Mouse (Mus musculus) olfactory bulb, adult 2 months (tissue): Measurements from ENCODE around the gene Med11. TPM values are rescaled to one million over a fixed set of nuclear protein-coding genes. Genes with fewer than 3 reads are reported as not detected.
"Not testable (repeated sequence)": the region's sequence is repeated elsewhere in the genome, so short reads cannot be mapped to it uniquely, and the experiment has no call there.

ENCODE experiments used
- H3K27ac ChIP-seq: fragments of 200-500 bp; 2 replicates; pipeline ENCODE4 v1.5.1; 2012; ENCODE audit warnings: low read depth, low read length; ENCODE audit not compliant: insufficient read depth
- H3K4me1 ChIP-seq: fragments of 200-500 bp; 2 replicates; pipeline ENCODE4 v1.6.1; 2012; ENCODE audit warnings: low read length; ENCODE audit not compliant: control insufficient read depth, insufficient read depth
- H3K4me3 ChIP-seq: fragments of 200-500 bp; 2 replicates; pipeline ENCODE4 v1.5.1; 2012; ENCODE audit warnings: mild to moderate bottlenecking, low read depth, low read length, moderate library complexity; ENCODE audit not compliant: insufficient read depth
- CTCF ChIP-seq: fragments of 200-500 bp; IDR thresholded peaks from 2 replicates; pipeline ENCODE4 v1.5.1; 2012; ENCODE audit warnings: low read depth, mild to moderate bottlenecking, low read length, moderate library complexity; ENCODE audit not compliant: insufficient read depth
- POLR2A ChIP-seq: fragments of 200-500 bp; IDR thresholded peaks from 2 replicates; pipeline ENCODE4 v1.6.1; 2012; ENCODE audit warnings: mild to moderate bottlenecking, low read depth, low read length, moderate library complexity; ENCODE audit not compliant: insufficient read depth
- WGBS: fragments of 180-500 bp; shearing (Covaris S2); methylation state at CpG from one replicate; pipeline ENCODE4 v1.1.7; 2018; 5-methylcytosine and 5-hydroxymethylcytosine counted together
- polyA plus RNA-seq: library from polyadenylated mRNA; stranded (reverse); fragments of >200 nt; gene quantifications from 2 replicates; pipeline ENCODE4 v1.2.4, GENCODE M21; 2012; ENCODE audit warnings: low replicate concordance; ENCODE audit not compliant: missing spikeins, insufficient read depth, insufficient read length

Gene Med11
- polyA plus RNA-seq, 1 experiment, result not detected

DNA sequence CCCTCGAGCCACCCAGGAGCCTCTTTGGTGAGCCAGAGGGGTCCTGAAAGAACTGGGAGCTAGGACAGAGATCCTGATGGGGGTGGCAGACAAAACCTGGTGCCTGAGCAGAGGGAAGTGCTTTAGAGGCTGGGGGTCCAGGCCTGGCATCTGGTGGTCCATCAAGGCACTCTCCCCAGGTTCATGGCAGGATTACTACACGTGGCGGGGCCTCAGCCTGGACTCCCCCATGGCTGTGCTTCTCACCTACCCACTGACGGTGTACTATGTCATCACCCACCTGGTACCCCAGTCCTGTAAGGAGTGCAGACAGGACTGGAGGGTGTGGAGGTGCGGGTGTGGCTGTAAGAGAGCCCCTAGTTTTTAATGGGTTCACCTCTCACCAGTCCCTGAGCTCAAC lies 12.3 kb downstream of the Med11 start:
- 87% methylated on average over 5 of the region's 5 CpGs for WGBS
- H3K27ac ChIP-seq, result no peak overlapping the region

DNA sequence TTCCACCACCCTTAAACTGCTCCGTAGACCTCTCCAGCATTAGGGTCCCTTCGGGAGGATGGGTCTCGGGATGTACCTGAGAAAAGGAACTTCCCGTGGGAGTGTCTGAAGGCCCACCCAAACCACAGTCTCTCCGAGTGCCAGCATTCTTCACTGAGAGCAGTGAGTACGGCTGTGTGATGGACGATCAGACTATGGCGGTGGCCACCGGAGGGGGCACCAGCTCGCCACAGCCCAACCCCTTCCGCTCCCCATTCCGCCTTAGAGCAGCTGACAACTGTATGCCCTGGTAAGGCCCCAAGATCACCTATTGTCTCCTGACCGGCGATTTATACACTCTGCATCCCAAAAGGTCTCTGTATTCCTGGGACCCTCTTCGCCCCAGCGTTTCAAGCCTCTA lies 13.5 kb downstream of the Med11 start:
- Histone ChIP-seq H3K4me3 (no peak overlapping the region), H3K27ac (no peak overlapping the region), H3K4me1 (peaks cover 6% of the 10 kb centered on the region; the same call in 1 of the 2 replicates)
- TF ChIP-seq CTCF, result no peak
- no peak for TF ChIP-seq POLR2A
- WGBS, result 41% methylated on average over 16 of the region's 16 CpGs

More for the DNA sequence above, 12.3 kb downstream of the Med11 start:
- peaks cover 14% of the 10 kb centered on the region for H3K4me1 ChIP-seq
- no peak overlapping the region for H3K4me3 ChIP-seq
- no peak for TF ChIP-seq POLR2A
- no peak for TF ChIP-seq CTCF

DNA sequence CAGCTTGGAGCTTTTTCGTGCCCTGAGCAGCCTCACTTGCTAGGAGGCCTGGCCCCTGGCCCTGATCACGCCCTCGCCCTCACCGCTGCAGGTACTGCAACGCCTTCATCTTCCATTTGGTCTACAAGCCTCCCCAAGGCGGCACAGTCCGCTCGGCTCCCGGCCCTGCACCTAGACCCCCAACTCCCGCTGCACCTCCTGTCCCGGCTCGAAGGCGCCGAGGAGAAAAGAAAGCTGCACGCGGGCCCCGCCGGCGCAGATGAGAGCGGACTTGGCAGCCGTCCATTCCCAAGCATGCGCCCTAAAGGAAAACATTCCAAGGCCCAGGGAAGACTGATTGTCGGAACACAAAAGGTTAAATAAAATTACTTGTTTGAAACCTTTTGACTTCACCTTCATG lies 14.1 kb downstream of the Med11 start:
- WGBS, result 14% methylated on average over 23 of the region's 23 CpGs
- TF ChIP-seq POLR2A (no peak), CTCF (no peak)
- Histone ChIP-seq H3K4me1 (peaks cover 6% of the 10 kb centered on the region; the same call in 1 of the 2 replicates), H3K4me3 (no peak overlapping the region), H3K27ac (no peak overlapping the region)

DNA sequence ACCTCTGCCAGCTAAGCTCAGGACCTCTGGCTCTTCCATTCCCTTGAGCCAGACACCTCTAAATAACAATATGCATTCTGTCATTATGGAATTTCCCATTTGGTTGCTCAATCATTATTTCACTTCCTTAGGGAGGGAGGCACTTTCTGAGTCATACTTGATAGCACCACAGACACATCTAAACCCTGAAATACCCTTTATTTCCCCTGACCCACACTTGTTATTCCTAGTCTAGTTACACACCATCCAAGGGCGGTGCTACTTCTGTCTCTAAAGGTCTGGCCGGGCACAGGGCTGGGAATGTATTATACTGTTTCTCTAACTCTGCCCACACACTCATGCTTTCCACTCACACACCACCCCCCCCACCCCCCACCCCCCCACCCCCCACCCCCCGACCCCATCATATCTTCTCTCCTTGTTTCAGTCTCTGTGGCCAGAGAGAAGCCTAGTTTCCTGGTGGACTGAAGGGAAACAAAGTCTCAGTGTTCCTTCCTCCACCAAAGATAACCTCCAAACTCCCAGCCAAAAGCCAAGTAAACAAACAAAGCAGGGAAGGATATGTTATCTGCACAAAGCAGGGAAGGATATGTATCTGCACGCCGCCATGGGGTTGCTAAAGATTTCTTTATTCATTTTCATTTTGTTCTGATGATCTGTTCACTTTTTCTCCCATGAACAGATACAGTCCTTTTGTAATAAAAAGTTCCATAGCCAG lies 16.3 kb downstream of the Med11 start:
- TF ChIP-seq POLR2A, result no peak
- no peak for TF ChIP-seq CTCF
- WGBS, result 88% methylated on average over 5 of the region's 5 CpGs
- Histone ChIP-seq H3K4me3 (no peak overlapping the region), H3K27ac (no peak overlapping the region), H3K4me1 (peaks cover 6% of the 10 kb centered on the region; the same call in 1 of the 2 replicates)

DNA sequence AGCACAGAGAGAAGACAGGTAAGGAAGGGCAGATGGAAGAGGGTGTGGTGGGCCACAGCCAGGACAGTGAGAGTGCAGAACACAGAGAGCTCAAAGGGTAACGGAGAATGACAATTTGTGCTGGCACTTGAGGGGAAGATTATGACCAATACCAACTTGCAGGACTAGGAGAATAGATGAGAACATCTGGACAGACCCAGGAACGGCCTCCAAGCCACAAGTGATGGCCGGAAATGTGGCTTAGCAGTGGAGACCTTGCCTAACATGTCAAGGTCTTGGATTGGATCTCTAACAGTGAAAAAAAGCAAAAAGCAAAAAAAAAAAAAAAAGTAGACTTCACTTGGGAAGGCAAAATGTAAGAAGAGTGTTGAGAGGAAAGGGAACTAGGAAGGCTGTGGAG lies 18.0 kb downstream of the Med11 start:
- H3K4me3 ChIP-seq, result no peak overlapping the region
- peaks cover 6% of the 10 kb centered on the region; the same call in 1 of the 2 replicates for H3K4me1 ChIP-seq
- TF ChIP-seq CTCF, result no peak
- no peak for TF ChIP-seq POLR2A
- 95% methylated on average over 3 of the region's 3 CpGs for WGBS
- no peak overlapping the region for H3K27ac ChIP-seq

DNA sequence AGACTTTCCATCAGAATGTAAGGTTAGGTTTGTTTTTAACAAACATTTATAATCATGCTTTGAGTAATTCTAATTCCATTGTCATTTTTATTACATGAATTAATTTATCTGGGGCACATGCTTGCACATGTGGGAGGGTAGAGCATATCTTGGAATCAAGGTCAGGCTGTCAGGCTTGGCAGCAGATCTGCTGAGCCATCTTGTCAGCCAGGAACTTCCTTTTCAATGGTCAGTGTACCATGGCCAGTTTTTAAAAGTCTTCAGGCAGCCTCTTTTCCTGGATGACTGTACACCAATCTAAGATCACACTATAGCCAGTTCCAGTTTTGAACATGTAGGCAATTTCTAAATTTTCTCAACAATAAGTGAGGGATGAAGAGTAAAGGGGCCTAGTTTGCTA lies 21.0 kb downstream of the Med11 start:
- no peak overlapping the region for H3K4me3 ChIP-seq
- H3K4me1 ChIP-seq, result no peaks in the 10 kb centered on the region
- no peak overlapping the region for H3K27ac ChIP-seq
- no peak for TF ChIP-seq POLR2A

DNA sequence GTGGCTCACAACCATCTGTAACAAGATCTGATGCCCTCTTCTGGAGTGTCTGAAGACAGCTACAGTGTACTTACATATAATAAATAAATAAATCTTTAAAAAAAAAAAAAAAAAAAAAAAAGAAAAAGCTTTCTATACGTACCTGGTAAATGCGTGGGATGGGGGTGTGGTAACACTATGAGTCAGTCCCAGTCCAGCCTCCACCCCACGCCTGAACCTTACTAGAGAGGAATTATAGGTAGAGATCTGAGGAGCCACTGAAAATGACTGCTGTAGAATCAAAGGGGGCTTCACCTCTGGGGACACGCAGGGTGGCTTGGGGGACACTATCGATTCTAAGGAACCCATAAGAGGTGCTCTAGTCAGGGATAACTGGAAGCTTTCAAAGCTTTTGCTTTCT lies 21.6 kb downstream of the Med11 start:
- 91% methylated on average over 5 of the region's 5 CpGs for WGBS
- H3K4me3 ChIP-seq, H3K27ac ChIP-seq, H3K4me1 ChIP-seq: not testable (repeated sequence)

DNA sequence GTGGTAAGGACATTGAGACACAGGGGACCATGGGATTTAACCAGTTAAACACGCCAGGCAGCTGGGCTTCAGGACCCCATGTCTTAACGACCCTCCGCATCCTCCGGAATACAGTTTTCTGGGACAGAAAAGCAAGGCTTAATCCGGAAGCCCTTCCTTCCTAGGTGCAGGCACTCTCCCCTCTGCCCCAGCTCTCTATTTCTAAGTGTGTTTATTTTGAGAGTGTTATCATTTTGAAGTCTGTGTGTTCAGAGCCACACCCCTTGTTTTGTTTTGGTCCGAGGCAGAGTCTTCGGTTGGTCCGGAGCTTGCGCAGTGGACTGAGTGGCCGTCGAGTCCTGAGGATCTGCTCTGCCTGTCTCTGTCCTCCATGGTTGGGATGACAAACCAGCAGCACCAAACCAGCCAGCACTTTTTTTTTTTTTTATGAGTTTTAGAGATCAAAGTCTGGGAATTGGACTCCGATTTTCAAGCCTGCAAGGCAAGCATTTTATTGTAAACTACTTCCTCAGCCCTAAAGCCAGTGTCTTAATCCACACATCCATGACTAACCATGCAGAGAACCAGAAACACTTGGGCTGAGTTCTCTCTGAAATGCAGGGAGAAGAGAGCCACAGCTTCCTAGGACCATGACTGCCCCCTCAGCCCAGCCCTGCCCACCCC lies 23.3 kb downstream of the Med11 start:
- no peak overlapping the region for H3K4me3 ChIP-seq
- H3K4me1 ChIP-seq, result no peaks in the 10 kb centered on the region
- no peak overlapping the region for H3K27ac ChIP-seq
- WGBS, result 74% methylated on average over 12 of the region's 12 CpGs
- TF ChIP-seq POLR2A (no peak), CTCF (no peak)

DNA sequence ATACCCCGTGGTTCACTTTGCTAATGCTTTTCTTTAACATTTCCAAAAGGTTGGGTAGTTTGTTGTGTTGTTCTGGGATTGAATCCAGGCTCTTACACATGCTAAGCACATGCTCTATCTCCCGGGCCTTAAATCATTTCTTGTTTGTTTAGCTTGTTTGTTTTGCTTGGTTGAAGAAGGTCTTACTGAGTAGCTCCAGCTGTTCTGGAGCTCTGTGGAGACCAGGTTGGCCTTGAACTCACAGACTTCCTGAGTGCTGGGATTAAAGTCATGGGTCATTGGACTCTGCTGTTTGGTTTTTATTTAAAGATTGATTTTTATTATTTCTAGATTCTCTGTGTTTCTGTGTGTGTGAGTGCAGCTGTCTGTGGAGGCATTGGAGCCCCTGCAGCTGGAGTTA lies 33.8 kb downstream of the Med11 start:
- H3K27ac ChIP-seq, result no peak overlapping the region
- no peaks in the 10 kb centered on the region for H3K4me1 ChIP-seq
- TF ChIP-seq POLR2A (no peak), CTCF (no peak)
- WGBS, result 35% methylated on average over 2 of the region's 2 CpGs
- no peak overlapping the region for H3K4me3 ChIP-seq
